Mouse (Mus musculus): Measurements from ENCODE around the gene Pappa. TPM values are rescaled to one million over a fixed set of nuclear protein-coding genes. Genes with fewer than 3 reads are reported as not detected.

Pappa gene
- total and polyA plus RNA-seq, 3 experiments = not detected

DNA sequence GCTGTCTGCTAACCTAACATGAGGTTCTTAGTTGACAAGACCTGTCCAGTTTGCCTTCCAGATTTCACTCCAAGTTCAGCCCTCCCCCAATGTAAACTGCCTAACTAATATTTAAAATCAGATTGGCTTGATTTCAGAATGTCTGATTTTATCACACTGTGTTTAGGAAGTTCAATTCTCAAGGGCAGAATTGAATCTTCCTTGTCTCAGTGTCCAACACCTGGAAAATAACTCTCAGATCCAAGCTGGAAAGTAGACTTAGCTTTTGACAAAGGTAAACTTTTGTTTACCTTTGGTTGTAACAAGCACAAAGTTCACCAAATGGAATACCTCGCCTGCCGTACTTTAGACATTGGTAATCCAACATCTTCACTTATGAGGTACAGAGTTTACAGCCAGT lies 252.6 kb downstream of the Pappa start:
- Histone ChIP-seq H3K27me3 (replicated peaks) (no peaks in the 10 kb centered on the region), H3K36me3 (replicated peaks in 1 of 2; ENCODE audit: control insufficient read depth in 1 of 2, insufficient read depth in 1 of 2, low read length in 1 of 2) (no peaks in the 10 kb centered on the region), H3K4me3 (replicated peaks in 1 of 3; ENCODE audit: low read depth in 2 of 3, low read length in 2 of 3, poor library complexity in 1 of 3) (no peak overlapping the region), H3K4me2 (ENCODE audit: insufficient read depth, low read depth, poor library complexity, severe bottlenecking) (no peak overlapping the region), H3K9ac (ENCODE audit: insufficient read depth, low read depth) (no peak overlapping the region), H3K27ac (ENCODE audit: insufficient read depth, low read depth) (no peak overlapping the region), H3K9me3 (replicated peaks; ENCODE audit: low read length) (peaks cover 43% of the 10 kb centered on the region), H3K79me2 (replicated peaks; ENCODE audit: control insufficient read depth, extremely low read depth, insufficient read depth, poor library complexity, severe bottlenecking) (no peaks in the 10 kb centered on the region), H3K4me1 (ENCODE audit: control insufficient read depth in 1 of 2, insufficient read depth in 2 of 2) (no peaks in the 10 kb centered on the region)
- in situ Hi-C loops (cut with MboI; ENCODE audit: low pct_ligation_motif_present, low pct_unique_long_range_greater_than_20kb, low sequenced_read_pairs) (no loop called here), dilution Hi-C loops (cut with MboI; ENCODE audit: extremely low pct_ligation_motif_present, extremely low pct_unique_long_range_greater_than_20kb, low sequenced_read_pairs) (no loop called here)
- TF ChIP-seq UBTF (IDR thresholded peaks at IDR 0.05; ENCODE audit: low read depth, low read length) = no peak
- TF ChIP-seq SMC3 (IDR thresholded peaks at IDR 0.05; ENCODE audit: low read depth, low read length) = no peak
- no peak for TF ChIP-seq ETS1 (conservative IDR thresholded peaks at IDR 0.05; ENCODE audit: low read depth, low read length)
- no peak for DNase-seq (ENCODE audit: extremely low read depth)

DNA sequence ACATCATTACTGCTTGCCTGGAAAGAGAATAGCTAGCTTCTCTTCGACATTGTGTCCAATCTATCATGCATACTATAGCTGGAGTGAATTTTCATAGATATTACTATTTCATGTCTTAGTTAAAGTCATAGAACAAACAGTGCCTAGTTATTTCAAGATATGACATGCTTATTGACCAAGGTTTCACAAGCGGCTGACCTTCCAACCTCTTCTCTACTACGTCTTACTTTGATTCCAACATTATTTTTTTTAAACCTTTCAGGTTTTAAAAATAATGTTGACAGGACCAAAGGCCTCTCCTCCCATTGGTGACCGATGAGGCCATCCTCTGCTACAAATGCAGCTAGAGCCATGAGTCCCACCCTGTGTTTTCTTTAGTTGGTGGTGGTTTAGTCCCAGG lies 255.5 kb downstream of the Pappa start:
- Histone ChIP-seq H3K9ac (ENCODE audit: insufficient read depth, low read depth) (no peak overlapping the region), H3K4me3 (replicated peaks in 1 of 3; ENCODE audit: low read depth in 2 of 3, low read length in 2 of 3, poor library complexity in 1 of 3) (no peak overlapping the region), H3K27me3 (replicated peaks) (no peaks in the 10 kb centered on the region), H3K79me2 (replicated peaks; ENCODE audit: control insufficient read depth, extremely low read depth, insufficient read depth, poor library complexity, severe bottlenecking) (no peaks in the 10 kb centered on the region), H3K36me3 (replicated peaks in 1 of 2; ENCODE audit: control insufficient read depth in 1 of 2, insufficient read depth in 1 of 2, low read length in 1 of 2) (no peaks in the 10 kb centered on the region), H3K4me2 (ENCODE audit: insufficient read depth, low read depth, poor library complexity, severe bottlenecking) (no peak overlapping the region), H3K4me1 (ENCODE audit: control insufficient read depth in 1 of 2, insufficient read depth in 2 of 2) (no peaks in the 10 kb centered on the region), H3K9me3 (replicated peaks; ENCODE audit: low read length) (peaks cover 42% of the 10 kb centered on the region), H3K27ac (ENCODE audit: insufficient read depth, low read depth) (no peak overlapping the region)
- in situ Hi-C loops (cut with MboI; ENCODE audit: low pct_ligation_motif_present, low pct_unique_long_range_greater_than_20kb, low sequenced_read_pairs) (no loop called here), dilution Hi-C loops (cut with MboI; ENCODE audit: extremely low pct_ligation_motif_present, extremely low pct_unique_long_range_greater_than_20kb, low sequenced_read_pairs) (no loop called here)
- no peak for DNase-seq (ENCODE audit: extremely low read depth)
- no peak for TF ChIP-seq ZKSCAN1 (IDR thresholded peaks at IDR 0.05; ENCODE audit: borderline replicate concordance, low read depth, low read length)
- TF ChIP-seq JUND (conservative IDR thresholded peaks at IDR 0.05; ENCODE audit: low read depth, low read length) = no peak
- no peak for TF ChIP-seq ETS1 (conservative IDR thresholded peaks at IDR 0.05; ENCODE audit: low read depth, low read length)
- TF ChIP-seq MAZ (IDR thresholded peaks at IDR 0.05; ENCODE audit: low read depth, low read length) = no peak
- TF ChIP-seq CHD2 (IDR thresholded peaks at IDR 0.05; ENCODE audit: low read length) = no peak
- no peak for TF ChIP-seq USF1 (IDR thresholded peaks at IDR 0.05; ENCODE audit: low read depth, low read length)
- TF ChIP-seq RAD21 (IDR thresholded peaks at IDR 0.05; ENCODE audit: low read depth, low read length) = no peak

DNA sequence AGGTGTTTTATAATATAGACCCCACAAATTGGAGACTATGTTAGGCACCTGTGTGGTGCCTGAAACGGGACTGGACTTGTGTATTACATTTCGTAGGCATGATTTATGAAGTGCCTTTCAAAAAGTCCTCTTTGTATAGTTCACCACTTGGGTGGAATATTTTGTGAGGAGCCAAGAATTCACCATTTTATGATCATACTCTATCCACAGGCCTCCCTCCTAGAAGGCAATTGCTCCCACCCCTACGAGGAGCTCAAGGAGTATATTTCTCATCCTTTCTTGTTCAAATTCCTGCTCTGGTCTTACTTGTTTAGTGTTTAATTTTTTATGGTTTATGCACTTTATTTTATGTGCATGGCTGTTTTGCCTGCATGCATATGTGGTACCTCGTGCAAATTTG lies 259.1 kb downstream of the Pappa start:
- Histone ChIP-seq H3K79me2 (replicated peaks; ENCODE audit: control insufficient read depth, extremely low read depth, insufficient read depth, poor library complexity, severe bottlenecking) (no peaks in the 10 kb centered on the region), H3K36me3 (replicated peaks in 1 of 2; ENCODE audit: control insufficient read depth in 1 of 2, insufficient read depth in 1 of 2, low read length in 1 of 2) (no peaks in the 10 kb centered on the region), H3K27ac (ENCODE audit: insufficient read depth, low read depth) (no peak overlapping the region), H3K9me3 (replicated peaks; ENCODE audit: low read length) (peaks cover 46% of the 10 kb centered on the region), H3K4me3 (replicated peaks in 1 of 3; ENCODE audit: low read depth in 2 of 3, low read length in 2 of 3, poor library complexity in 1 of 3) (no peak overlapping the region), H3K27me3 (replicated peaks) (no peaks in the 10 kb centered on the region), H3K9ac (ENCODE audit: insufficient read depth, low read depth) (no peak overlapping the region), H3K4me1 (ENCODE audit: control insufficient read depth in 1 of 2, insufficient read depth in 2 of 2) (no peaks in the 10 kb centered on the region), H3K4me2 (ENCODE audit: insufficient read depth, low read depth, poor library complexity, severe bottlenecking) (no peak overlapping the region)
- TF ChIP-seq CHD1 (IDR thresholded peaks at IDR 0.05; ENCODE audit: low read depth, low read length) = no peak
- no peak for TF ChIP-seq MXI1 (IDR thresholded peaks at IDR 0.05; ENCODE audit: low read depth, low read length)
- no peak for TF ChIP-seq USF2 (conservative IDR thresholded peaks at IDR 0.05; ENCODE audit: low read depth, low read length)
- no peak for TF ChIP-seq ZMIZ1 (IDR thresholded peaks at IDR 0.05; ENCODE audit: low read depth, low read length)
- no peak for TF ChIP-seq CTCF (conservative IDR thresholded peaks at IDR 0.05 in 1 of 2, IDR thresholded peaks at IDR 0.05 in 1 of 2; ENCODE audit: low read depth in 2 of 2, low read length in 2 of 2)
- TF ChIP-seq MEF2A (IDR thresholded peaks at IDR 0.05; ENCODE audit: borderline replicate concordance, low read depth, low read length) = no peak
- in situ Hi-C loops (cut with MboI; ENCODE audit: low pct_ligation_motif_present, low pct_unique_long_range_greater_than_20kb, low sequenced_read_pairs) = no loop called here
- no peak for DNase-seq (ENCODE audit: extremely low read depth)
- dilution Hi-C loops (cut with MboI; ENCODE audit: extremely low pct_ligation_motif_present, extremely low pct_unique_long_range_greater_than_20kb, low sequenced_read_pairs) = no loop called here
